Mouse (Mus musculus) kidney, adult 2 months (tissue): ENCODE data around the gene Syne3.

Experiments used
- CTCF ChIP-seq: fragments of 200-500 bp; conservative IDR thresholded peaks from 2 replicates; pipeline ENCODE4 v1.5.1; 2011; ENCODE audit warnings: low read depth, mild to moderate bottlenecking, control low read depth, low read length, moderate library complexity, mixed read lengths; ENCODE audit not compliant: insufficient read depth, insufficient read length
- POLR2A ChIP-seq: fragments of 200-500 bp; IDR thresholded peaks from one replicate; pipeline ENCODE4 v1.6.1; 2011; ENCODE audit warnings: low read depth, low read length, control low read depth

- TF ChIP-seq CTCF (no peak), POLR2A (no peak)
Measured at GRCm38 (mm10) chr12:105031081-105032058, 21.8 kb upstream of the Syne3 start.
